Mouse (Mus musculus) liver, postnatal 0 days (tissue): ENCODE data around the gene Tnpo3.

Source experiments
- CTCF ChIP-seq: sonication (generic); IDR thresholded peaks from 2 replicates; pipeline ENCODE4 v1.5.1; 2016; ENCODE audit warnings: antibody characterized with exemption, low read depth
- EP300 ChIP-seq: IDR thresholded peaks from 2 replicates; pipeline ENCODE4 v1.6.1; 2016; ENCODE audit warnings: antibody characterized with exemption, low read depth, mild to moderate bottlenecking

GRCm38 (mm10) chr6:29638844-29639460 lies 29.3 kb upstream of the Tnpo3 start:
- TF ChIP-seq EP300, result no peak
- TF ChIP-seq CTCF, result no peak
